Mouse (Mus musculus): Measurements from ENCODE around the gene Bsn.

DNA sequence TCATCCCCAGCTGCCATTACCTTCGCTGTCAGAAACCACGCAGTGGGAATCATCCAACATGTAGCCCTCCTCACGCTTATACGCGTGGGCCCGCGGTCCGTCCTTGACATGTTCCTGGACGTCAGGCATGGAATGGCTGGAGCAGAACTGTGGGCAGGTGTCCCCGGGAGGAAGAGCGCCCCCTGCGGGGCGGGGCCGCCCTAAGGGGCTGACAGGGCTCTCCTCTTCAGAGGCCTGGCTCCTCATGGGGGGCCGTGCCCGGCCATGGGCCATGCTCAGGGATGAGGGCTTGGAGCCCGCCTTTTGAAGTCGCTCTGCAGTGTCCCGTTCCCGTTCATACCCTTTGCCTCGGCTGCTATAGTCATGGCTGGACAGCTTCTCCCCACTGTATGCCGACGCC lies 84.1 kb downstream of the Bsn start:
- TF ChIP-seq GATA1 (IDR thresholded peaks at IDR 0.05; ENCODE audit: borderline replicate concordance, low read length) (no peak), CTCF (IDR thresholded peaks at IDR 0.05; ENCODE audit: low read depth, low read length) (no peak; the same call in 1 of the 2 replicates), POLR2AphosphoS5 (IDR thresholded peaks at IDR 0.05; ENCODE audit: insufficient replicate concordance, low read depth, low read length) (no peak), TAL1 (conservative IDR thresholded peaks at IDR 0.05; ENCODE audit: low read depth, low read length) (no peak), GATA2 (IDR thresholded peaks at IDR 0.05; ENCODE audit: borderline replicate concordance, low read depth, low read length) (no peak)
